Mouse (Mus musculus): ENCODE data around the gene Ckap4. TPM values are rescaled to one million over a fixed set of nuclear protein-coding genes. Genes with fewer than 3 reads are reported as not detected.
"Not testable (repeated sequence)": the region's sequence is repeated elsewhere in the genome, so short reads cannot be mapped to it uniquely, and the experiment has no call there.

Gene Ckap4
- polyA plus RNA-seq, 1 experiment from 2014 or later: 56.5 TPM

DNA sequence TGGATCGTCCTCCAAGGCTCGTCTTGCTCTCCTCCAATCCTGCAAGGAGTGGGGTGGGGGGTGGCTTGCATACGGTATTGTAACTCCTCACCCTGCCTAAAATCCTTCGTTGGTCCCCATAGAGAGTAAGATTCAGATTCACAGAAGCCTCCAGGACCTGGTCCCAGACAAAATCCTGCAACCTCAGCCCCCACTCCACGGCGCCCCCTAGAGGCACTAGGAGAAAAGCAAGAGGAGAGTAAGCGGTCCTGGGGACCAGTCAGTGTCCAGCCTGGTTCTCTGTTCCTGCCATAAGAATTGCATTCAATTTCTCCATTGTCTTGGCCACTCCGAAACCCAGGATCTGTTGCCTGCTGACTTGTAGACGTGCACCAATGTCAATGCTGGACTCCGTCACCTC lies 10.2 kb downstream of the Ckap4 start:
- Histone ChIP-seq H3K27ac (ENCODE audit: low read length) (no peak overlapping the region), H3K36me3 (ENCODE audit: control insufficient read depth, insufficient read depth) (peaks cover 29% of the 10 kb centered on the region), H3K4me2 (ENCODE audit: low read depth, low read length) (no peak overlapping the region), H3K4me3 (ENCODE audit: low read length) (no peak overlapping the region), H3K27me3 (ENCODE audit: control insufficient read depth, insufficient read depth, low read length) (no peaks in the 10 kb centered on the region), H3K9me3 (replicated peaks; ENCODE audit: control insufficient read depth, low read length) (no peaks in the 10 kb centered on the region), H3K9ac (ENCODE audit: low read length) (no peak overlapping the region), H3K4me1 (ENCODE audit: control insufficient read depth, insufficient read depth, low read length) (no peaks in the 10 kb centered on the region)
- no peak for ATAC-seq (replicated peaks; ENCODE audit: extremely low read depth, insufficient read depth, low FRiP score)
- WGBS: 55% methylated on average over 10 of the region's 10 CpGs

DNA sequence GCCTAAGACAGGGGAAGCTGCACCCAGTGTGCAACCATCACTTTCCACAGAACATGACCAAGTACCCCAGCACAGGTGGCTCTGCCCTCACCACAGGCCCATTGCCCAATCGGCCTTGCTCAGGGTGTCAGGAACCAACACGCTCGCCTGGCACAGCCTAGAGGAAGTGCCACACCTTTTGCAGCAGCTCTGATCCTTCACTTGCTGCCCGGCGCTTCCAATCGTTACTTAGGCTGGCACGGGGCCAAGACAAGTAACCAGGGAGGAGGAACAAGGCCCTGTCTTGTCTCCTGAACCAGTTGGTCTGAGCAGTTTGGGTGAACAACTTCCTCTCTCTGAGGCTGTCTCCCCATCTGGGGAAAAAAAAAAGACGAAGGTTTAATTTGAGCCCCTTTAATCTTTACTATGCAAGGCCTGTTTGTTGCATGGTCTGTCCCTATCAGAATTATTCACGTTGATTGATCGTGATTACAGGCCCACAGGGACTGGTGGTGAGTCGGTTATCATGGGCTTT lies 17.4 kb downstream of the Ckap4 start:
- H3K36me3 ChIP-seq (ENCODE audit: control insufficient read depth, insufficient read depth): no peaks in the 10 kb centered on the region
- H3K9ac ChIP-seq (ENCODE audit: low read length): 0 out of 2 replicates have a peak overlapping the region, but pooled peaks have one; percentile 12
- H3K4me3 ChIP-seq (ENCODE audit: low read length): no peak overlapping the region
- no peaks in the 10 kb centered on the region for H3K27me3 ChIP-seq (ENCODE audit: control insufficient read depth, insufficient read depth, low read length)
- H3K27ac ChIP-seq (ENCODE audit: low read length): no peak overlapping the region
- no peaks in the 10 kb centered on the region for H3K9me3 ChIP-seq (replicated peaks; ENCODE audit: control insufficient read depth, low read length)
- 37% methylated on average over 11 of the region's 11 CpGs for WGBS
- H3K4me1 ChIP-seq (ENCODE audit: control insufficient read depth, insufficient read depth, low read length): peaks cover 4% of the 10 kb centered on the region
- no peak for ATAC-seq (replicated peaks; ENCODE audit: extremely low read depth, insufficient read depth, low FRiP score)
- H3K4me2 ChIP-seq (ENCODE audit: low read depth, low read length): no peak overlapping the region

DNA sequence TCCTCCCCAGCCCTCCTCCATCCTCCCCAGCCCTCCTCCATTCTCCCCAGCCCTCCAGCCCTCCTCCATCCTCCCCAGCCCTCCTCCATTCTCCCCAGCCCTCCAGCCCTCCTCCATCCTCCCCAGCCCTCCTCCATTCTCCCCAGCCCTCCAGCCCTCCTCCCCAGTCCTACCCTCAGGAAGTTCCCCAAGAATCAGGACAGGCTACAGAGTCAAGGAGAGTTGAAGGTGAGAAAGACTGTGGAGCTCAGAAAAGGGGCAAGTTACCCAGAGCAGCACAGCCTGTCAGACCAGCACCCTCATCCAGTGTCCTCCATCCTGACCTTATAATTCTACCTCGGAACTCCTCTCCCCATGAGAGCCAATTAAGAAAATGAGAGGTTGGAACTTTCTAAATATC lies 17.9 kb downstream of the Ckap4 start:
- not testable (repeated sequence) for H3K4me1 ChIP-seq (ENCODE audit: control insufficient read depth, insufficient read depth, low read length); ATAC-seq (replicated peaks; ENCODE audit: extremely low read depth, insufficient read depth, low FRiP score); H3K27me3 ChIP-seq (ENCODE audit: control insufficient read depth, insufficient read depth, low read length); H3K4me3 ChIP-seq (ENCODE audit: low read length); H3K27ac ChIP-seq (ENCODE audit: low read length); H3K4me2 ChIP-seq (ENCODE audit: low read depth, low read length); H3K9me3 ChIP-seq (replicated peaks; ENCODE audit: control insufficient read depth, low read length); H3K36me3 ChIP-seq (ENCODE audit: control insufficient read depth, insufficient read depth); H3K9ac ChIP-seq (ENCODE audit: low read length)
- WGBS: 80% methylated on average over 1 of the region's 1 CpGs

DNA sequence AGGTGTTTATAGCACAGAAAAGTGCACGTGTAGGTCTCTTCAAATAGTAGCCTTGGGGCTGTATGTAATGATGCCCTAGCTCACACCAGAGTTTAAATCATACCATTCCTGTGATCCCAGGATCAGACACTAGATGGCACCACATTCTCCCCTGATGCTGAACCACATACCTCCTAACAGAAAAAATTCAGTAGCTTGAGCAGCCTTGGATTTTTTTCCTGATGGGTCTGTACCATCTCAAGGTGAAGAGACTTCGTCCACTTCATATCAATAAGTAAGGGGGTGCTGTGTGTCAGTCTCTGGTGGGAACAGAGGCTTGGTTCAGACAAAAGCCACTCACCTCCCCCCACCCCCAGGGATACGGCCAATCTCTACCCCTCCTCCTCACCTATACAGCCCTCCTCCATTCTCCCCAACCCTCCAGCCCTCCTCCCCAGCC lies 18.3 kb downstream of the Ckap4 start:
- Histone ChIP-seq H3K27me3 (ENCODE audit: control insufficient read depth, insufficient read depth, low read length) (no peaks in the 10 kb centered on the region), H3K4me3 (ENCODE audit: low read length) (no peak overlapping the region), H3K9me3 (replicated peaks; ENCODE audit: control insufficient read depth, low read length) (no peaks in the 10 kb centered on the region), H3K36me3 (ENCODE audit: control insufficient read depth, insufficient read depth) (no peaks in the 10 kb centered on the region), H3K4me2 (ENCODE audit: low read depth, low read length) (no peak overlapping the region), H3K9ac (ENCODE audit: low read length) (no peak overlapping the region), H3K27ac (ENCODE audit: low read length) (no peak overlapping the region), H3K4me1 (ENCODE audit: control insufficient read depth, insufficient read depth, low read length) (peaks cover 4% of the 10 kb centered on the region)
- ATAC-seq (replicated peaks; ENCODE audit: extremely low read depth, insufficient read depth, low FRiP score): peak; percentile 60; the same call in 1 of the 2 replicates
- WGBS: 23% methylated on average over 3 of the region's 3 CpGs

DNA sequence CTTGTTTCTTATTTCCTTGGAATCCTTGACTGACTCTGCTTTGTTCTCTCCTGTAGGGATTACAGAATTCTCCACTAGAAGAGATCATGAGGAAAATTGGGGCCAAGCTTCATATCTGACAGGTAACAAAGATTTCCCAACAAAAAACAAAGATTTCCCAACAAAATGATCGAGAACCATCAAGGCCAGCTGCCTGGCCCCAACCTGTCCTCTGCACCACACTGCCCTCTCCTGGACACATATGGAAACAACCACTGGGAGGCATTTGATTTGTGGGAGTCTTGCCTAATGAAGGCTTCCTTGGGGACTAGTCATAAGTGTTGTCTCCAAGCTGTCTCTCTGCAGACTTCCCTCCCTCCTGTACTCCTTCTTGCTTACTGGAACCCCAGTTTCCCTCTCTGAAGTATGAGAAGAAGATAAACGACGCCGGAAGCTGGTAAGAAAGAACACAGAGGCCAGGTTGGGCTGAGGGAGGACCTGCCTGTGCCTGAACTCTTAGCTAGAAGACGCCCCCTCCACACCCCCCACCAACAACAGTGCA lies 19.8 kb downstream of the Ckap4 start:
- 35% methylated on average over 5 of the region's 5 CpGs for WGBS
- Histone ChIP-seq H3K27ac (ENCODE audit: low read length) (no peak overlapping the region), H3K4me2 (ENCODE audit: low read depth, low read length) (no peak overlapping the region), H3K36me3 (ENCODE audit: control insufficient read depth, insufficient read depth) (no peaks in the 10 kb centered on the region), H3K9ac (ENCODE audit: low read length) (no peak overlapping the region), H3K4me3 (ENCODE audit: low read length) (no peak overlapping the region), H3K9me3 (replicated peaks; ENCODE audit: control insufficient read depth, low read length) (no peaks in the 10 kb centered on the region), H3K27me3 (ENCODE audit: control insufficient read depth, insufficient read depth, low read length) (no peaks in the 10 kb centered on the region), H3K4me1 (ENCODE audit: control insufficient read depth, insufficient read depth, low read length) (peaks cover 4% of the 10 kb centered on the region)
- ATAC-seq (replicated peaks; ENCODE audit: extremely low read depth, insufficient read depth, low FRiP score): no peak

DNA sequence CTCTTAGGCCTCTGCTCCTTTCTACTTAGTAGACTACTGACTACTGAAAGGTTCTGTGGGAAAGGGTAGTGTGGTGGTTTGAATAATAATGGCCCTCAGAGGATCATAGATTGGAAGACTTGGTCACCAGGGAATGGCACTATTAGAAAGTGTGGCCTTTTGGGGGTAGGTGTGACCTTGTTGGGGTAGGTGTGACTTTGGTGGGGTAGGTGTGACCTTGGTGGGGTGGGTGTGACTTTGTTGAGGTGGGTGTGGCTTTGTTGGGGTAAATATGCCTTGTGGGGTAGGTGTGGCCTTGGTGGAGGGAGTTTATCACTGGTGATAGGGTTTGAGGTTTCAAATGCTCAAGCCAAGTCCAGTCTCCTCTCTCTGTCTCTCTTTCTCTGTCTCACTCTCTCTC lies 21.1 kb downstream of the Ckap4 start:
- no peak overlapping the region for H3K27ac ChIP-seq (ENCODE audit: low read length)
- no peak overlapping the region for H3K4me2 ChIP-seq (ENCODE audit: low read depth, low read length)

DNA sequence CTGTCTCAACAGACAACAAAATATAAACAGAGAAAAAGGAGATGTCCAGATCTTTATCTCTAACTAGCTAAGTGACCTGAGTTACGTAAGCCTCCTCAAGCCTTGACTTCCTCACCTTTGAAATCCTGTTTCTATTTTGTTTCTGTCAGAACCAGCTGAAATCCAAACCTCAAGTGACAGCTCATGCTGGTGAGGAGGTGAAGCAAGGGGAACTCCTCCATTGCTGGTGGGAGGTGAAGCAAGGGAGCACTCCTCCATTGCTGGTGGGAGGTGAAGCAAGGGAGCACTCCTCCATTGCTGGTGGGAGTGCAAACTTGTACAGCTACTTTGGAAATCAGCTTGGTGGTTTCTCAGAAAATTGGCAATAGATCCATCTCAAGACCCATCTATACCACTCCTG lies 25.3 kb downstream of the Ckap4 start:
- Histone ChIP-seq H3K9ac (ENCODE audit: low read length) (no peak overlapping the region), H3K4me2 (ENCODE audit: low read depth, low read length) (no peak overlapping the region), H3K4me3 (ENCODE audit: low read length) (no peak overlapping the region), H3K36me3 (ENCODE audit: control insufficient read depth, insufficient read depth) (no peaks in the 10 kb centered on the region), H3K4me1 (ENCODE audit: control insufficient read depth, insufficient read depth, low read length) (no peaks in the 10 kb centered on the region), H3K27me3 (ENCODE audit: control insufficient read depth, insufficient read depth, low read length) (no peaks in the 10 kb centered on the region), H3K27ac (ENCODE audit: low read length) (no peak overlapping the region), H3K9me3 (replicated peaks; ENCODE audit: control insufficient read depth, low read length) (no peaks in the 10 kb centered on the region; the same call in 1 of the 2 replicates)
- ATAC-seq (replicated peaks; ENCODE audit: extremely low read depth, insufficient read depth, low FRiP score): no peak
- WGBS: 92% methylated on average over 1 of the region's 1 CpGs

More for the DNA sequence above, 21.1 kb downstream of the Ckap4 start:
- ATAC-seq (replicated peaks; ENCODE audit: extremely low read depth, insufficient read depth, low FRiP score): no peak
- H3K9ac ChIP-seq (ENCODE audit: low read length): no peak overlapping the region
- H3K4me3 ChIP-seq (ENCODE audit: low read length): no peak overlapping the region
- H3K27me3 ChIP-seq (ENCODE audit: control insufficient read depth, insufficient read depth, low read length): no peaks in the 10 kb centered on the region
- H3K36me3 ChIP-seq (ENCODE audit: control insufficient read depth, insufficient read depth): no peaks in the 10 kb centered on the region
- H3K9me3 ChIP-seq (replicated peaks; ENCODE audit: control insufficient read depth, low read length): no peaks in the 10 kb centered on the region
- H3K4me1 ChIP-seq (ENCODE audit: control insufficient read depth, insufficient read depth, low read length): peaks cover 4% of the 10 kb centered on the region

DNA sequence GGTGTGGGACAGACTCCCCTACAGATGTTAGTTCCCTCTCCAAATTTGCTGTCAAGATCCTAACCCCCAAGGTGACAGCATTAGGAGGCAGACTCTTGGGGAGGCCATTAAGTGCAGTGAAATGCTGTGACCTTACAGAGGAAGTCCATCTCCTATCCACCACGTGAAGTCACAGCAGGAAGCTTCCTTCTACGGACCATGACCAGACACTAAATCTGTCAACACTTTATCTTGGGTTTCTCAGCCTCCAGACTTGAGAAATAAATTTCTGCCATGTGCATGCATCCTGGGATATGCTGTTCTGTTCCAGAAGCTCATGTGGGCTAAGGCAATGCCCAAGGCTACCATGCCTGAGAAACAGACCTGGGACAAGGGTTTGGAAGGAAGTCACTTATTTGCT lies 35.0 kb downstream of the Ckap4 start:
- Histone ChIP-seq H3K9ac (ENCODE audit: low read length) (no peak overlapping the region), H3K27ac (ENCODE audit: low read length) (no peak overlapping the region), H3K9me3 (replicated peaks; ENCODE audit: control insufficient read depth, low read length) (no peaks in the 10 kb centered on the region), H3K36me3 (ENCODE audit: control insufficient read depth, insufficient read depth) (no peaks in the 10 kb centered on the region), H3K4me1 (ENCODE audit: control insufficient read depth, insufficient read depth, low read length) (peaks cover 5% of the 10 kb centered on the region), H3K4me2 (ENCODE audit: low read depth, low read length) (no peak overlapping the region), H3K27me3 (ENCODE audit: control insufficient read depth, insufficient read depth, low read length) (no peaks in the 10 kb centered on the region), H3K4me3 (ENCODE audit: low read length) (no peak overlapping the region)
- no peak for ATAC-seq (replicated peaks; ENCODE audit: extremely low read depth, insufficient read depth, low FRiP score)
- WGBS: 33% methylated on average over 2 of the region's 2 CpGs

DNA sequence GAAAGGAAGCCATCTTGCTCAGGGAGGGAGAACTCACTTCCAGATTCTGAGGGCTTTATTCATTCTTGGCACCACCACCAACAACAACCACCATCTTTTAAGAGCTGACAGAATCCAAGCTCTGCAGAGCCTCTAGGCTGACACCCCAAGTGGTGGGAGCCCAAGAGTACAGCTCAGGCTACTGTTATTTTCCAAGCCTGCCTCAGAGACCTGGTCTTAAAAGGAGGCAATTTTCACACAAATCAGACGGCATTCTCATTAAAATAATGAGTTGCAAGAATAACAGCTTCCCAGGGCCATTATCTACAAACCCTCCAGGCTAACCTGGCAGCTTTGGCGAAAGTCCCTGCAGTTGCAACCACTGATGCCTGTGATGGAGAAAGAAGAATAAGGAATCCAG lies 37.1 kb downstream of the Ckap4 start:
- H3K4me3 ChIP-seq (ENCODE audit: low read length): no peak overlapping the region
- H3K27me3 ChIP-seq (ENCODE audit: control insufficient read depth, insufficient read depth, low read length): no peaks in the 10 kb centered on the region
- ATAC-seq (replicated peaks; ENCODE audit: extremely low read depth, insufficient read depth, low FRiP score): no peak
- peaks cover 5% of the 10 kb centered on the region for H3K4me1 ChIP-seq (ENCODE audit: control insufficient read depth, insufficient read depth, low read length)
- no peak overlapping the region for H3K4me2 ChIP-seq (ENCODE audit: low read depth, low read length)
- no peaks in the 10 kb centered on the region for H3K36me3 ChIP-seq (ENCODE audit: control insufficient read depth, insufficient read depth)
- 60% methylated on average over 2 of the region's 2 CpGs for WGBS
- no peaks in the 10 kb centered on the region for H3K9me3 ChIP-seq (replicated peaks; ENCODE audit: control insufficient read depth, low read length)
- no peak overlapping the region for H3K9ac ChIP-seq (ENCODE audit: low read length)
- H3K27ac ChIP-seq (ENCODE audit: low read length): no peak overlapping the region

Data from heart, embryonic 16.5 days (tissue).